Mouse (Mus musculus) CD8-positive naive resting alpha-beta T cell, adult 2 months (primary cell): ENCODE measurements around the gene D430041D05Rik.

ENCODE experiments used
- DNase-seq, 2 experiments: peaks; one replicate each; pipeline ENCODE4 v3.0.0; 2022; ENCODE audit warnings: low read depth in 2 of 2, low spot score in 2 of 2

Gene D430041D05Rik

DNA sequence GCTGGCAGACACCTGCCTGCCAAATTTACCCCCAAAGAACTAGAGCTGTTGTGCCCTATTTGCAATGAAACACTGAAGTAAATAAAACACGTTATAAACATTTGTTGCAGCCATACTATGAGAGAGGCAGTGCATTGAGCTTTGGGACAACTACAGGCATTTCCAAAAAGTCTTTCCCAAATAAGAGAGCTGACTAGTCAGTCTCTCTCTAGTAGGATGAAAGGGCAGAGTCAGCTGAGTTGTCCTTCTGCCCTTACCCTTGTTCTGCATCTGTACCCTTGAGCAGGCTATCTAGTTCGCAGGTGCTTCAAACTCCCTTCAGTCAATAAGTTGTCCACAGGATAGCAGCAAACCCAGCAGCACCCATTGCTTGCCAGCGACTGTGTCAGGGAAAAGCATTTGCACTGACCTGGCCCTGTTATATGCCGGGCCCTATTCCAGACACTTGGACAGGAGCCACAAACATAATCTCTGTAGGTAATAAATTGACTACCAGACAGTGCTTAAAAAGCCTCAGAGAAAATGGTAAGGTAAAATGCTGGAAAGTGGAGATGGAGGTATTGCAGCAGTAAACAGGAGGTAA, at the start of gene D430041D05Rik:
Gene D430041D05Rik (minus strand): TSS at position 51 of the 583 bp plus-strand sequence.
- no peak for DNase-seq

DNA sequence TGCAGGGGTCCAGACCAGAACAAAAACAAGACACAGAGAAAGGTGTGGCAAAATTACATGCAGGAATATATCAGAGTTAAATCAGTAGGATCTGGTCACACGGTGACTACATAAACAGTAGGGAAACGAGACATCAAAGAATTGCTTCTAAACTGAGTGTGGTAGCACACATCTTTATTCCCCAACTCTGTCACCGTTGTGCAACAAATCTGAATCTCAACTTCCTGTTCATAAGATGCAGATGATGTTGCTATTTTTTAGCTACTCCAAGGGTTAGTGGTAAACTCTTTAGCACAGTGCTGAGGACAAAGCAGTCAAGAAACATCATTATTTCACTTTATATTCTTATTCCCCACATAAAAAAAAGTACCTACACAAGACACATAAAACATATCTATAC, 49.2 kb upstream of the D430041D05Rik start:
- DNase-seq: no peak

DNA sequence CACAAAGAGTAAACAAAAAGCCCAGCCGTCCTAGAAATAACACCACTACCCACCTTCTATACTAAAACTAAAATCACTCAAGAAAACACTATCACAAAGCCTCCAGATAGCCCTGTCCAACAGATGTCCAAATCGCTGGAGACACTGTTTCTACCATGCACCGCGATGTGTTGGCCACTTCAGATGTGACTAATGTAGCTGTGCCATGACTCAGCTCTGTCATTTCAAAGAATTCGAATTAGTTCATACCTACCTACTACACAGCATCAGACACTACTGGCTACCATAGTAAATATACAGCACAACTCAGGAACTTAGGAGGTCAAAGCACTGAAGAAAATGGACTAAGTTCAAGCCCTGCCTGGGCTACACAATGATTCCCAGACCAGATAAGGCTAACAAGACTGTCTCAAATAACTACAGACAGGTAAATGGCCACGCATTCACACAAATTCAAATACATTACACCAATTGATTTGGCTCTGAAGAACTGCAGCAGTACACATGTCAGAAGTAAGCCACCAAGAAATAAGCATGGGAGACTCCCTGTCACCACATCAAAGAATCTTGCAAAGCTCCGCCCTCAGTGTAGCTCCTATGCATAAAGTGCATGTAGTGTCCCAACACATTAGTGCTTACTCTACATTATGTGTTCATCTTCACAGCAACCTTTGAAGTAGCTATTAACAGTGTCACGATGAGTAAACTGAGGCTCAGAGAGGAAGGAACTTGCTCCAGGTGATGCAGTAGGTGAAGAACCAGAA, 47.9 kb upstream of the D430041D05Rik start:
- no peak for DNase-seq

DNA sequence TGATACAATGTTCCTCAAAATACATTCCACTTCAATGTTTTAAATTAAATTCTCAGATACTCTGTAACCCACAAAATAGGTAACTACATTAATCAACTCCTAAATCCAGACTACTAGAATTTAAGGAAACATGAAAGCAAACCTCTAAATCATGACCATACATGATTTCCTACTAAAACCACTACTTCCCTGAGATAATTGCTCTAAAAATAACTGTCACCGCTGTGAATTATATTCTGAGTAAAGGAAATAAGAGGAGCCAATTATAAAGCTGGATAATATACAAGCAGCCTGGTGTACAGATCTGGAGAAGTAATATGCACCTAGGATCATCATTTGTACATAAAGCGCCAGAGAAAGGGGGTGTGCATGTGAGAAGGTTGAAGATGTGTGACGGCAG, 46.3 kb upstream of the D430041D05Rik start:
- DNase-seq: no peak

DNA sequence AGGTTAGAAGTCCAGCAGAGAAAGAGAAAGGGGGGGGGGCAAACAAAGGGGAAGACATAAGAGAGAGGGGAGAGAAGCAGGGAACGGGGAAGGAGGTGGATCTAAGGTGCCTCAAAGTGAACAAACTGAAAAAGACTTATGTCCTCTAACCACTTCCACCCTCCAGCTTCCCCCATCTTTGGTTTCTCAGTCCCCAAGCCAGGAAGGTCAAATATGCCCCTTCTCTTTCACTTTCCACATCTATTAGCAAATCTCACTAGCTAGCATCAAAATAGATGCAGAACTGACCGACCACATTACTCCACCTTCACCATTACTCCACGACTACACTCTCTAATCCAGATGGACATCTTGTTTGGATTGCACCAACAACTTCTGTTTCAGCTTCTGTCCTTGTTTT, 39.9 kb upstream of the D430041D05Rik start:
- no peak for DNase-seq

DNA sequence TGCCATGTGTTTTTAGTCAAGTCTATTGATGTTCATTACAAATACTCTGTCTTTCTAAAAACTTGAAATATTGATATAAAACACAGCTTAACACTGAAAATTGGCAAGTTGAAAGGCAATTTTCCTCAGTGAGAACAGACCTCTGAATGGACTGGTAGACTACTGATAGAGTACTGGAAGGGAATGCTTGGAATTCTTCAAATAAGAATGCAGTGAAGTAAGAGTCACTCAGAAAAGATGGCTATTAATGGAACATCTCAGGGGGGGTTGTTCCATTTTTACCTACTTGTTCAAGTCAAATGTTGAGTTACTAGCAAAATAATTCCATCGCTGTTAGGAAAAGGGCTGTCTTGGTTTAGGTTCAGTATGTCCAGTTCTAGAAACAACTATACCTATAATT, 38.4 kb upstream of the D430041D05Rik start:
- no peak for DNase-seq

DNA sequence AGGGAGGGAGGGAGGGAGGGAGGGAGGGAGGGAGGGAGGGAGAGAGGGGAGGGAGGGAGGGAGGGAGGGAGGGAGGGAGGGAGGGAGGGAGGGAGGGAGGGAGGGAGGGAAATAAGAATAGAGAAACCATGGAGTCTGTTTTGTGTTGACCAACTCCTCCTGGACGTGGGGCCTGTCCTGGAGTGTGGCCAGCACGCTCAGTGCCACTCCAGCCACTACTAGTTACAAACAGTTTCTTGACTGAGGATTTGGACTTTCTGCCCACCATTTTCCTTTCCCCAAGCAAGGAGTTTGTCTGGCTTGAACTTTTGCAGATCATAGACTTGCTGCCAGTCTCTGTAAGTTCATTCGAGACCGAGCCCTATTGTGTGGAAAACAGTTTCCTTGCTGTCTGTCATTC, 37.4 kb upstream of the D430041D05Rik start:
- DNase-seq: no peak

DNA sequence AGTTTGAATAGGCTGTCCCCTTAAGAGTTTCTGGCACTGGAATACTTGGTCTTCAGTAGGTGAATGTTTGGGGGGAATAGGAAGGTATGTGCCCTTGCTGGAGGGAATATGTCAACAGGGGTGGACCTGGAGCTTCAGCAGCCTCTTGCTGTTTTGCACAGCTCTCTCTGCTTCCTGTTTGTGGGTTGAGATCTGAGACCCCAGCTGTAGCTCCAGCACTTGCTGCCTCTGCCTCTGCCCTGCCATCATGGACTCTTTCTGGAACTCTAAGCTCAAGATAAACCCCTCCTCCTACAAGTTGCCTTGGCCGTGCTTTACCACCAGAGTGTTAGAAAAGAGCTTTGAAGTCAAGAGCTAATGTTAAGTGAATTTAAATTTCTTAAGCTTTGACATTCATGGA, 35.2 kb upstream of the D430041D05Rik start:
- DNase-seq: no peak

DNA sequence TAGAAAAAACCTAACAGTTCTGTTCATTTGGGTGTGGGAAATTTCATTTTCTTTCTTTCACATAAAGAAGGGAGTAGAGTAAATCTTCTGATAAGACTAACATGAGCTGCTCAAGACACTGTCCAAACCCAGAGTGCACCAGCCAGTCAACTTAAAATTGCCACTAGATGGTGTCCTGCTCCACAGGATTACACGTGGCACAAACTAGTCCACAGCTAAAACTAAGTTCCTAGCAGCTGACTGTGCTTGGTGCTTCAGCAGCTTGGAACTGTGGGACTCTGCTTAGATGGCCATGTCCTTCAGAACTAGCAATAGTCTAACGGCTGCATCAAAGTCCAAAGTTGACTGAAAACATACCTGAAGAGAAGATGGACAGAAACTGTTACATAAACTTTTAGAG, 34.0 kb upstream of the D430041D05Rik start:
- DNase-seq: peak; percentile 37 to 44

DNA sequence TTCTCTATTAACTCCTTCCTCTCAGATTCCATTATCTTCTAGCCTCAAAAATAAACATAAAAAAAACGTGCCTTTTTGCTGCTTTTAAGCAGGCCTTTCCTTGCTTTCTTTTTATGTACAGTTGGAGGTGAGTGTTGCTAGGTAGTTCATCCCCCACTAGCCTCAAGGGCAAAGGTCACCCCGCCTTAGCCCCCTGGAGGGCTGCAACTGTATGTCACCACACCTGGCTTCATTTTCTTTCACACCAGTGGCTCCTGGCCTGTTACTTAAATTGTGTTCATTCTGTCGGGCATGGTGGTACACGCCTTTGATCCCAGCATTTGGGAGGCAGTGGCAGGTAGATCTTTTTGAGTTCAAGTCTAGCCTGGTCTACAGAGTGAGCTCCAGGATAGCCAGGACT, 31.5 kb upstream of the D430041D05Rik start:
- no peak for DNase-seq

DNA sequence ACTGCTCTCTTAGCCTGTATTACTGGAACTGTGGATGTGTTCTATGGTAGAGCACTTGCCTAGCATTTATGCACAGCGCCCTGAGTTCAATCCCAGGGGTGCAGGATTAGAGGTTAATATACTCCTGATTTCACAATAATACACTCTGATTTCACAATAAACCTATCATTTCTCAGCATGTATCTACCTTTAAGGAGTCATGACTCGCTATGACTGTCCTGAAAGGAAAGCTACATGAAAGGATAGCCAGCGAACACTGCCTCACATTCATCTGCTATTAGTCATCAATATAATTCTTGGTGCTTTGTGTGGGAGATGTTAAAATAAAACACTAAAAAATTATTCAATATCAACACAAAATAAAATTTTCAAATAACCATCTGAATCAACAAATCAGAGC, 25.4 kb upstream of the D430041D05Rik start:
- no peak for DNase-seq

DNA sequence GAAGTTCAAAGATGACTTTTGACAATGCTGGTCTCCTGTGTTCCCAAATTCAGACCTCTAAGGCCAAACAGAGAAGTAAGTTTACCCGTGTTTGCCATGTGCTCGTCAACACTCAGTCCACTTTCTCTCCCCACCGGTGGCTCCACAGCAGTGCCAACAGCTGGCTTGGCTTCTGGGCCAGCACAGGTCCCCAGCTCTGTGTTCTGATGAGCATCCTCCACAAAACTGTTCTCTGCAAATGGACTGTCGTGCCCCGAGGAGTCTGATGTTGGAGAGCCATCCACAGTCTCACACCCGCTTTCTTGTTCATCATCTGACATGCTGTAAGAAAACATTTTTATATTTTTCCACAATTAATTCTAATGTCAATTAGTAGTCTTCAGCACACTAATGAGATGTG, 20.3 kb upstream of the D430041D05Rik start:
- DNase-seq: no peak

DNA sequence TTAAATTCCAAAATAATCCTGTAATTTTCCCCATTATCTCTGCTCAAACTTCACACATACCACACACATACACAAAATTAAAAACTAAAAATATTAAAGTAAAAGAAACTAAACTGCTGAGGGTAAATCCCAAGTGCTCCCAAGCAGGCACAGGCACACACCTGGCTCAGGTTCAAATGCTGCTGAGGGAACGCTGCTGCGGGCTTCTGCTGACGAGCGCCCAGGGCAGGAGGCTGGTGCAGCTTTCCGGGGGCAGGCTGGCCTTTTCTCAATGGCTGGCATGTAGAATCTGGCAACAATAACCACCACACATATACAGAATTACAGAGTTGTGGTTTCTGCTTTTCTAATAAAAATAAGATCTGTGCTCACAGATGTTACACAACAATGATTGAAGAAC, 19.8 kb upstream of the D430041D05Rik start:
- DNase-seq: no peak

DNA sequence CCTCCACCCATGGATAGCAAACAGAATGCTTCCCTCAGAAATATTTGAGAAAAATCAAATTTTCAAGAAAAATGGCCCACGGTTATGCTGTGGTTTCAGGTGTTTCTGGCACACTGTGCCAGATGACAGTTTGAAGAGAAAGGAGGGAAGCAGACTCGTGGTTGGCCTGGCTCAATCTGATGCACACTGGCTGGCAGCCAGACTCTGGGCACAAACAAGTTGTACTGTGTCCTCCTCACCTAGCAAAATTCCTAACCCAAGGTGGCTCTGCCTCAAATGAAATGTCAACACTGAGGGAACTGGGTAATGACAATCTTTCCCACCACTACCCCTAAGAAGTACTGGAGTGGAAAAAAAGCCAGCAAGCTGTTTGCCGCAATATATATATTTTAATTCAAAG, 15.3 kb upstream of the D430041D05Rik start:
- DNase-seq: no peak

DNA sequence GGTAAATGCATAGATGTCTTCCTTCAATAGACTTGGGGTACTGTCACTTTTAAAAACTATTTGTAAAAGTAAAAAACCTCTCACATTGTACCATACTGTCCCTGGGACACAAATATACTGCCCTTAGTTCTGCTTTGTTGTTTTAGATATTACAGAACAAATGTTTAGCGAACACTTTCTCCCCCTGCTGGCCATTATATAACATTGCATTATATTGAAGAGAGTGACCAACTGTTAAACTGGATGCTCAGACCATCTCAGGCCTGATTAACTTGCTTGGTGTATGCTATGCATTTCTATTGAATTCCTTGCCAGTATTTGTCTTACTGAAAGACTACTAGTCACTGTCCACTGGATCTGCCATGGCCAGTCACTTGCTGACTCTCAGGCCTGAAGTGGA, 11.4 kb upstream of the D430041D05Rik start:
- peak in 1 of 2 experiments; percentile 19 for DNase-seq

DNA sequence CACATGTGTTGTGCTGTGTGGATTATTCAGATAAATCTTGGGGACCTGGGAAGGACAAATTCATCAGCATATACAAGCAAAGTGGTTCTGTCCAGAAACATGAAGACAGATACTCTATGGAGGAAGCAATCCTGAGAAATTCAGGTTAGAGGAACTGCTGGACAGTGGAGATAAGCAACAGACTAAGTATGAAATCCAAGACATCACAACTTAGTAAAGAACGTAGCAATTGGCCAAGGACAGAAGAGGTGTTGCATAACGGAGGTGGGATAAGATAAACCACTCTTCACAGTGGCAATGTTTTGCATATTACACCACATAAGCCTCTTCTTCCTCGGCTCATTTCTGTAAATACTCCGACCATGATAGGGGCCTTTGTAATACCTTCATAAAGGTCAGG, 10.0 kb upstream of the D430041D05Rik start:
- no peak for DNase-seq

DNA sequence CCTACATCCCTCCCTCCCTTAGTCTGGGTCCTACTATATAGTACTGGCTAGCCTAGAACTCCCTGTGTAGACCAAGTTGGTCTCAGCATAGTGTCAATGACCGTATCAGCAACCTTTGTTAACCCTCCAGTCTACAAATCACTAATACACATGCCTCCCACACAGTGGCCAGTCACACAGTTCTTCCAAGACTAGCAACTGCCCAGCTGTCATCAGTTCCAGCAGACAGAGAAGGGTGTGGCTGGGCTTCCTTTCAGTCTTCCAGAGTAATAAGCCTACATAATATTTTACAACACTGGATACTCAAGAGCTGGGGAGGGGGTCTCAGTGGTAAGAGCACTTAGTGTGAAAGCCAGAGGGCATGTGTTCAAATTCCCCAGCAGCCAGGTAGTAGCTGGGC, 9.2 kb upstream of the D430041D05Rik start:
- DNase-seq: no peak

DNA sequence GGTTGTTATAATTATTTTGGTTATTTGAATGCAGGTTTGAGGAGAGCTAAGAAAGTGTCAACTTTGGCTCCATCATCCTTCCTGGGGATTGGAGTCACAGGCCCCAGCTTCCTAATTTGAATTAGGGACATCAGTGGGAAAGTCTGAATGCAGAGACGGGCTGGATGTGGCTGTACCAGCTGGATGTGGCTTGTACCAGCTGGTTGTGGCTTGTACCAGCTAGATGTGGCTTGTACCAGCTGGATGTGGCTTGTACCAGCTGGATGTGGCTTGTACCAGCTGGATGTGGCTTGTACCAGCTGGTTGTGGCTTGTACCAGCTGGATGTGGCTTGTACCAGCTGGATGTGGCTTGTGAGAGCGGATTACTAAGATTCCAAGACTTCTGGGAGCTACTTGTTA, 8.6 kb upstream of the D430041D05Rik start:
- DNase-seq: no peak

DNA sequence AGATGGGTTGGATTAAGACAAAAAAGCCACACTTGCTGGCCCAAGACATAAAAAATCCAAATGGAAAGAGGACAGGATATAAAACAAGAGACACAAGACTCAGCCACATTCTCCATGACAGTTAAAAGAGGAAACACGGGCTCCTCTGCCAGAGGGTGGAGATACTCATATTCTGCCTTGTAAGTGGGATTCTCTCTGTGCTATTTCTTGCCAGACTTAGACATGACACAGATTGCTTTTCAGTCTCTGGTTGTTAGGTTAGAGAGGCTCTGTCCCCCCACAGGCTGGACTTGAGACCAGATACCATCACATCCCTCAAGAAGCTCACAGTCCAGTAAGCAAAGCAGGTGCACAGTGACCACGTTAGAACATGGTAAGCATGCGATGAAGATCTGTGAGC, 2.2 kb upstream of the D430041D05Rik start:
- no peak for DNase-seq

DNA sequence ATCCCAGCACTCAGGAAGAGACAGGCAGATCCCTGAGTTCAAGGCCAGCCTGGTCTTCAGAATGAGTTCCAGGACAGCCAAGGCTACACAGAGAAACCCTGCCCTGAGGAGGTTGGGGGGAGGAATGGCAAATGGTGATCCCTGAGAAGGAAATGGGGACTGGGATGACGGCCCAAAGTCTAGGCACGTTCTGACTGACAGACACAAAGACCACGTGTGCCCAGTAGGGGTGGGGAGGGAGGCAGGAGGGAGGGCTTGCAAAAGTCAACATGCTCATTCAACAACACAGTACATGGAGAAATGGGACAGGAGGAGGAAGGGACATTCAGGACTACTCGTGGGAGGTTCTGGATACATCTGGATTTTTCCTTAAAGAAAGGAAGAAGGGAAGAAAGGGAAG, 1.7 kb upstream of the D430041D05Rik start:
- DNase-seq: no peak

DNA sequence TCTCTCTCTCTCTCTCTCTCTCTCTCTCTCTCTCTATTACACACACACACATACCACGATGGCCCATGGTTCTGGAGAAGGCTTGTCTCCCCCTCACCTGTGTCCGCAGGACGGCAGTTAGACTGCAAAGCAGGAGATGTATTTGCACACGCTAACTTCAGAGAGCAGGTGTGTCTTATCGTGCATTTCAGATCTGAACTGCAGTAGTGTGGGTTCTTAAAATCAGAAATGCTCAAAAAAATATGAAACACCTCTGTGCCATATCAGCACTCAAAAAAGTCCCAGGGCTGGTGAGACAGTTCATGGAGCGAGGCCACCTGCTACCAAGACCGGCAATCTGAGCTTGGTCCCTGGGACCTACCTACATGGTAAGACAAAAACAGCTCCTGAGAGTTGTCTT, 993 bp upstream of the D430041D05Rik start:
- DNase-seq: no peak

DNA sequence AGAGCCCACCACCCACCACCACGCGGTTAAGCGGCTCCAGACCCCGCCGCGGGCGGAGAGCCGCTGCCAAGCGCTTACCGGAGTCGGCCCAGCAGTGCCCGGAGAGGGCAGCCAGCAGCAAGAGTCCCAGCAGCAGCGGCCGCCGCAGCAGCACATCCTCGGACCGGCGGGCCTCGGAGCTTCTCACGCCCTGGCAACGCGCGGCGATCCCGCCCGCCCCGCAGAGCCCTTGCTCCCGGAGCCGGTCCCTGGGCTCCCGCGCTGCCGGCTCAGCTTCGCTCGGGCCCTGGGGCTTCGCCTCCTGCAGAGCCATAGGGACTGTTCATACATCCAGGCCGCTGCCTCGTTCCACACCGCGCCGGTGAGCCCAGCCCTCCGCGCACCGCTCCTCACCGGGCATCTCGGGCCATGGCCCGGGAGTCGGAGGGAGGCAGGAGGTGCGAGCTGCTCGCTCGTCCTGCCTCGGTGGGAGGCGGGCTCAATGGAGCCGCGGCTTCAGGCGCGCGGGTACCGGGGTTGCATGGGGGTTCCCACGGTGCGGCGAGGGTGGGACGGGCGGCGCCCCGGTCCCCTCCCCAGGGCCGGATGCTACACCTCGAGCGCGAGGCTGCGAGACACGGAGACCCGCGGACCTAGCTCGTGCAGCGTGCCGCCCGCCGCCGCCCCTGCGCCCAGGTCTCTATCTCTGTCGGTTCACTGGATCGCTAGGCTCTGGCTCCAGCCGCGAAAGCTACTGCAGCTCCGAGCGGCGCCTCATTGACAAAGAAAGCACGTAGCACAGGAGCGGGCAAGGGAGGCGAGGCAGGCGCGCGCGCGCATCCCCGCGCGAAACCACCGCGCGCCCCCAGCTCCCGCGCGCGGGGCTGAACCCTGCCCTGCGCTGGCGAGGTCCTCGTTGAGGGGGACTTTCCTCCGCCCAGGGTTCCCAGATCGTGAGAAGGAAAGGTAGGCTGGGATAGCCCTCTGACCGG, 677 bp downstream of the D430041D05Rik start:
- DNase-seq: peak; percentile 14 to 15
